Mouse (Mus musculus) gastrocnemius, postnatal 4 days (tissue): ENCODE data around the gene Cd52. TPM values are rescaled to one million over a fixed set of nuclear protein-coding genes. Genes with fewer than 3 reads are reported as not detected.
A peak's percentile ranks its signal among the peaks of the same experiment; 100 is the strongest.

Experiments used
- DNase-seq, 2 experiments: peaks; one replicate each; pipeline ENCODE4 v3.0.0; 2021 to 2022; ENCODE audit warnings: low spot score in 2 of 2, mixed read lengths in 2 of 2
- total RNA-seq, 2 experiments: library from RNA; stranded (reverse); gene quantifications; 2 replicates each; pipeline ENCODE4 v1.2.3; 2021

Cd52 gene
- total RNA-seq, 2 experiments from 2014 or later: 2.4 to 2.7 TPM

DNA sequence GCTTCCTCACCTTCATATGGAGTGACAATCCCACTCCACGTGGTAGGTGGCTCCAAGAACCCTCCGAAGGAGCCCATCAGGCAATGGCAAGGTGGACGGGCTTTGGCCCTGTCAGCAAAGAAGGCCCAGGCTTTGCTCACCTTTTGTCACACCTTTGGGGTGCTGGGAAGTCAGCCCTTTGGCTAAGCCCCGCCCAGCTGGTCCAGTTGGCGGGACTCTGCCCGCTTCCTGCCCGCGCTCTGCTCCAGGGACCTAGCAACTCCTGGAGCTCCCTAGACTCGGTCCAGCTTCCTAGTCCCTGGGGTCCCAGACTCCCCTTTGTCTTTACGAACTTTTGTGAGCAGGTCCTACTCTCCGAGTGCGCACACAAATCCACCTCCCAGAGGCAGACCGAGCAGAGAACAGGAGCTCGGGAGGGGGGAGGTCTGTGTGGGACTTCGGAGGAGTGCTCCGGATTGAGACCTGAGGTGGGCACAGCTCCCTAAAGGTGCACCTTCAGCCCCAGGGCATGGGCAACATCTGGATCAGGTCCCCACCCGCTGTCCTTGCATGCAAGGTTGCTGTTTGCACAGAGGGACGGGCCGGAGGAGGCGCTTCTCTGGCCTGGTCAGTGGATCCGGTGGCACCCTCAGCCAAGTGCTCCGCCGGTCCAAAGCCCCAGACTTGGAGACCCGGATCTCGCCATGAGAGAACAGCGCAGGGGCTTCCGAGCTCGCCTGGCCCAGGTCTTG is 34.6 kb downstream of the Cd52 start, which contains the start of gene Crybg2:
TSS of gene Crybg2 (plus strand) at position 681 of the 731 bp plus-strand sequence.
- DNase-seq: no peak

DNA sequence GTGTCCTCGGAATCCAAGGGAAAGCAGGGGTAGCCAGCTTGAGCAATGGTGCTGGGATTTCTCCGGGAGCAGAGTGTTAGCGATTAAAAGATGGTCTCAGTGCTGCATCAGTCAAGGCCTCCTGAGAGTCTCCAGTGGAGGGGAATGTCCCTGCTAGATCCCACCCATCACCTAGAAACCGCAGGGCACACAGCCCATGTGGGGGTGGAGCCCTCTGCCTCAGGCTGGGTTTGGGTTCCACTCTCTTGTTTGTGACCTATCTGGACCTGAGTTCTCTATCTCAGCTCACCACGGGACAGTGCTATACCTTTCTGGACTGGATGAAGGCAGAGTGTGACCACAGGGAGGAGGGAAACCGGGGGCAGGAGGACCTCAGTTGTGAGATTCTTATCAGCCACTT is 36.0 kb downstream of the Cd52 start:
- DNase-seq: no peak

DNA sequence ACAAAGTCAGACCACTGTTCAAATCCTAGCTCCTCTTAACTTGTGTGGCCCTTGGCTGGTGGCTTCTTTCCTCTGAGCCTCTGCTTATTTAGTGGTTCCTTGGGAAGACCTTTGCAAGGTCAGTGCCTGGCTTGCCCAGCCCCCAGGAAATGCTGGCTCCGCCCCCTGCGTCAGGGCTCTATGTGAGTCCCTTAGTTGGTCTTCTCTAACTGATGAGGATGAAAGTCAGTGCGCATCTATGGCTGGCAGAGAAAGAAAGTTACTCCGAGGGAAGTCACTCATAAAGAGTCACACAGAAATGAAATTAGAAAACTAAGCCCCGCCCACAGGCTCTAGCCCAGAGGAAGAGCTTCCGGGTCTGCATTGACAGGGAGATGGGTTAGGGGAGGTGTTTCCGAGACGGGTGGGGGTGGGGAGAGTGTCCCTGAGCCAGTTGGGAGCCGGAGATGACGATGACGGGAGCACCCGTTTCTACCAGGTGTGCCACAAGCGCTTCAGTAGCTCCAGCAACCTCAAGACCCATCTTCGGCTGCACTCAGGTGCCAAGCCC is 36.6 kb downstream of the Cd52 start:
- DNase-seq: no peak

DNA sequence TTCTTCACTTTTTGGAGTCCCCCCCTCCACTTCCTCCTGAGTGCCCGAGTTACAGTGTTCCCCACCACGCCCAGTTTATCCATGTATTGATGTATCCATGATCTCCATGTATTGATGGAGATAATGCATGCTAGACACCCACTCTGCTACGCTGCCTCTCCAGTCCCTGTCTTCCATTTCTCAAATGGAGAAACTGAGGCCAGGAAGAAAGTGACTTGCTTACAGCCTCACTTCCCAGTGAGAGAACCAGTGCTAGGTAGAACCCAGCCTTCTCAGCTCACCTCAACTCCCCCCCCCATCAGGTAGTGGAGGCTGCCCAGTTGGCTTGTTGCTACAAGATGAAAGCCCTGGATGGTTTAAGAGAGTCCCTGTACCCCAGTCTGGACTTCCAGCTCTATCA is 41.3 kb downstream of the Cd52 start, which contains the start of gene Zfp683:
TSS of gene Zfp683 (plus strand) at position 301 of the 400 bp plus-strand sequence.
- no peak for DNase-seq

DNA sequence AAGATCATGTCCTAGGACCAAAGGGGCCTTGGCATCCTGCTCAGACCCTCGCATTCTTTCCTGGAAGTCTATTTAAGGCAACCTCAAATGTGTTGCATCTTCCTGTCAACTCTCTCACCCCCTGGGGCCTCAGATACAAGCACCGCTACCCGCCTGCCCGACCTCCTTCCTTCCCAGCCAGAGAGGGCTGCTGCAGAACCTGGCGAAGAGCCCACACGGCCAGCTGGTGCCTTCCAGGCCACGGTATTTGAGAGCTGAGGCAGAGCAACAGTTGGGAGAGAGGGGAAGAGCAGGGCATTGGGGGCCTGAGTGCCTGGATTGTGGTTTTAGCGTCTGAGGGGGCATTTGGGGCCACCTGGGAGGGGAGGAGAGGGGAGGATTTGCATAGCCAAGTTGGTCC is 42.3 kb downstream of the Cd52 start:
- DNase-seq: peak in 1 of 2 experiments; percentile 59

DNA sequence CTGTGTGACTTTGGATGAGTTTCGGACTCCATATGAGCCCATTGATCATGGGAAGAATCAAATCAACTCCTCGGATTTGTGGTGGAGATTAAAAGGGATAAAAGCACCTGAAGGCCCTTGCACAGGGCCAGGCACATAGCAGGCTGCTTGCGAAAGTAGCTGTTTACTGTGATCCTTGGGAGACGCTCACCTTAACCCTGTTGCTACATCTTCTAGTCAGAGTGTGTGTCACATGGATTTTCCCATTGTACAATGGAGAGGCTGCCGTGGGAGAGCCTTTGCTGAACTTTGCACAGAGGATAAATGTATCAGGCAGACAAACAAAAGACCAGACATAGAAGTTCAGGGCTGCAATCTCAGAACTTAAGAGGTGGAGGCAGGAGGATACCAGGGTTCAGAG is 43.0 kb downstream of the Cd52 start:
- DNase-seq: no peak

DNA sequence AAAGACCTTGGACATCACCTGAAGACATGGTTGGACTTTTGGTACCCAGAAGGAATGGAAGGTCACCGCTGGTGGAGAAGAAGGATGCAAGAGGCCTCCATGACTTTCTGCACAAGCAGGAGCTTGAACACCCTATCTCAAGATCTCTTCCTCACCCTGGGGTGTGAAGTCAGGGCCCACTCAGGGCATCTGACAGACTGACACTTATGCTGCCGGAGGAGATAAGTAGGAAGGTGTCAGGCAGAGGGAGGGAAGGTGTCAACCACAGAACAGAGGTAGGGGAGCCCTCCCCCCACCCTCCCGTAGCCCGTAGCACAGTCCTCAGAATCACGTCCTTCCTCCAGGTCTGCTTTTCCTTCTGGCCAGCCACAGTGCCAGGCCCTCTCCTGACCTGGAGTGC is 47.2 kb downstream of the Cd52 start:
- DNase-seq: no peak

DNA sequence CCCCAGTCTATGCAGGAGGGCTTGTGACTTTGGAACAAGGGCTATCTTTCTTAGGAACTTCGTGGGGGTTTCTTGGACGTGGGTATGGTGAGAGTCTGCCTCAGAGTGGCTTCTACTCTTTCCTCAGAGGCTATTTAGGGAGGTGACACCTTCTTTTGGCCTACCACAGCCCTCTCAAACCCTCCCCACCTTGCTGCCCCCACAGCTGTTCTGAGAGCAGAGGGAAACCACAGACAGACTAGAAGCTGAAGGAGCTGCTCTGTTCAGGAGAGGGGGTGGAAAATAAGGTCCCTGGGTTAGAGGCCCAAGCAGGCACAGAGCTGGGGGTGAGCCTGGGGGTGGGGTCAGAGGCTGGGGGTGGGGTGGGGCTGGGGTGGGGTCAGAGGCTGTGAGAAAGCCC is 51.8 kb downstream of the Cd52 start:
- no peak for DNase-seq

DNA sequence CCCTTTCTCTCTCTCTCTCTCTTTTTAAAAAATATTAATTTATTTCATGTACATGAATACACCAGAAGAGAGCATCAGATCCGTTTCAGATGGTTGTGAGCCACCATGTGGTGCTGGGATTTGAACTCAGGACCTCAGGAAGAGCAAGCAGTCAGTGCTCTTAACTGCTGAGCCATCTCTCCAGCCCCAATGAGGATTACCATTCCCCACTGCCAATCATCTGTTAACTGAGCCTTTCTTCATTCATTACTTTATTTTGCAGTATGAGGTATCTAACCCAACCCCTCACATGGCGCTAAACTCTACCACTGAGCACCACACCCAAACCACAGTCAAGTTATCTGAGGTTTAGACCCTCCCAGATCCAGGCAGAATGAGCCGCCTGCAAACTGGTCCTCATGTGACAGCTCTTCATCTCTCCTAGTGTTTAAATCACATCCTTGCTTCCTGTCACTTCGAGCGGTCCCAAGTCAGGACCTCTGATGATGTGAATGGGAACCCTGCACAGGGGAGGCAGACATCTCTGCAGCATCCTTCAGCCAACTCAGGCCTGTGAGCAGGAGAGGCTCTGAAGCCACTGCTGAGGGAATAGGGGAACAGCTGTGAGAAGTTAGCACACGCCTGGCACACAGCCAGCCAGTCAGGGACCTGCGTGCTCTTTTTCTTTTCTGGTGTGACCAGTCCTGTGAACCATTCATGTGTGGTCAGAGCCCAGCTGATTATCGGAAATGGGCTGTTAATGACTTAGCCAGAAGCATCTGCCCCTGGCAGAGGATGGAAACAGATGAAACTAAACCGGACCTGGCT is 53.4 kb downstream of the Cd52 start:
- peak in 1 of 2 experiments; percentile 45 for DNase-seq

DNA sequence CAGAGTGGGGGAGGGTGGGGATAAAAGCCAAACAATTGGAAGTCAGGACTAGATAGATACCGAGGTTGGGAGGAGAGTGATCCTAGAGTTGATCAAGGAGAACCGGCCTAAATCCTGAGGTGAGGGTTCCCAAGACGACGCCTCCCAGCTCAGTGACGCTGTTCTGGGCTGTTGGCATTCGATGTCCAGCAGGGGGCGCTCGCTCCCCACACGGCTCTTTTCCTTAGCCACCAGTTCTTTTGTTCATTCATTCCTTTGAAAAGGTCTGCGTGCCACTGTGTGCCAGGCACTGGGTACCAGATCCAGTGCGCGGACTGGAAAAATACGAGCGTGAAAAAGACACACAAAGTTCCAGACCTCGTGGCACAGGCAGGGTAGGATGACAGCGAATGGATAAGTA is 58.9 kb downstream of the Cd52 start:
- peak; percentile 53 to 66 for DNase-seq

Other genes starting within 250 kb of the Cd52 start
- 1 to 10 TPM; 9.0 to 9.6 TPM for gene Rps6ka1, start 207.3 kb downstream of the Cd52 start, total RNA-seq
- 100 to 1,000 TPM; 473 to 485 TPM for gene Hmgn2, start 126.4 kb downstream of the Cd52 start, total RNA-seq
- 10 to 100 TPM; 27.1 to 28.8 TPM for gene Dhdds, start 94.2 kb downstream of the Cd52 start, total RNA-seq
- gene Lin28a, start 76.2 kb downstream of the Cd52 start, total RNA-seq: 1 to 10 TPM; 2.7 to 3.5 TPM
- gene Zfp683, start 41.2 kb downstream of the Cd52 start, total RNA-seq: under 1 TPM in 1 of 2 experiments, not detected in 1; 0.23 TPM
- gene Crybg2, start 34.3 kb downstream of the Cd52 start, total RNA-seq: under 1 TPM in 1 of 2 experiments, not detected in 1; 0.54 TPM
- 1 to 10 TPM; 3.2 to 3.7 TPM for gene Ubxn11, start 7.5 kb upstream of the Cd52 start, total RNA-seq
- gene Sh3bgrl3, start 33.7 kb upstream of the Cd52 start, total RNA-seq: 10 to 100 TPM; 72.4 to 83.6 TPM
- gene Cep85, start 92.0 kb upstream of the Cd52 start, total RNA-seq: 10 to 100 TPM; 54.8 to 60.3 TPM
- gene Gm7534, start 107.9 kb upstream of the Cd52 start, total RNA-seq: not detected
- gene Catsper4, start 132.3 kb upstream of the Cd52 start, total RNA-seq: not detected
- 1 to 10 TPM; 1.8 to 2.3 TPM for gene Cnksr1, start 143.3 kb upstream of the Cd52 start, total RNA-seq
- gene E130218I03Rik, start 148.6 kb upstream of the Cd52 start, total RNA-seq: not detected
- 1 to 10 TPM; 5.8 to 6.1 TPM for gene Zfp593, start 150.5 kb upstream of the Cd52 start, total RNA-seq
- not detected for gene Gm30191, start 151.9 kb upstream of the Cd52 start, total RNA-seq
- 1 to 10 TPM; 4.5 to 5.7 TPM for gene Grrp1, start 159.0 kb upstream of the Cd52 start, total RNA-seq
- 10 to 100 TPM; 10.4 to 11.8 TPM for gene Pdik1l, start 192.8 kb upstream of the Cd52 start, total RNA-seq
- gene Trim63, start 220.0 kb upstream of the Cd52 start, total RNA-seq: 10 to 100 TPM; 48.4 to 59.5 TPM
- under 1 TPM; 0.44 to 0.54 TPM for gene Slc30a2, start 248.1 kb upstream of the Cd52 start, total RNA-seq